Mouse (Mus musculus): ENCODE measurements around the gene Tmed2.

- TF ChIP-seq CTCF (IDR thresholded peaks at IDR 0.05; ENCODE audit: low read depth) (no peak), EP300 (IDR thresholded peaks at IDR 0.05; ENCODE audit: low read depth) (no peak)
These were observed 8.0 kb upstream of the Tmed2 start for GRCm38 (mm10) chr5:124532451-124532850.

Measured in heart, postnatal 0 days (tissue).